9 mouse cellular contexts compared by ENCODE assay signal in genomic region chr9:35017563-35017962, GRCm38 (mm10).
DNase-seq lines count a peak whose midpoint lies in the region; ATAC-seq lines count a peak whose summit lies in the region.
"Had no signal": no experiment of that assay in that cellular context is flagged by ENCODE, and none has a peak within 500 bp of the region (broad histone marks: within the 10 kb centered on the region; RNA-seq: fewer than 3 reads in every experiment).

No protein-coding gene starts in this region.

- no peaks in the 10 kb centered on the region for H3K27me3 ChIP-seq in kidney, embryonic 14.5 days (ENCODE audit: control insufficient read depth, insufficient read depth, low read length)
- H3K27me3 ChIP-seq: Patski had no signal

- no peaks in the 10 kb centered on the region for H3K36me3 ChIP-seq in kidney, embryonic 14.5 days (ENCODE audit: control insufficient read depth, insufficient read depth, low read length)

- H3K9me3 ChIP-seq in kidney, embryonic 14.5 days (ENCODE audit: control insufficient read depth, low read length): no peaks in the 10 kb centered on the region

- peaks cover 5% of the 10 kb centered on the region; the same call in 1 of the 2 replicates for H3K4me1 ChIP-seq in kidney, embryonic 14.5 days (ENCODE audit: control insufficient read depth, insufficient read depth, low read length)

- DNase-seq in kidney, adult 9 months: no peak
- DNase-seq in cerebellum, adult 9-10 months: peak; percentile 50
- DNase-seq in frontal cortex, postnatal 14 days (ENCODE audit: low spot score in 2 of 2): peak; percentile 55 to 70
- DNase-seq in left cerebral cortex, adult 8-10 months (ENCODE audit: low spot score in 2 of 2): peak; percentile 56 to 81
- DNase-seq in retina, postnatal 1 day: peak; percentile 65
- no peak for DNase-seq in ovary, postnatal 36 days (ENCODE audit: low spot score)
- no peak for DNase-seq in T-cell, adult 2 months (ENCODE audit: low spot score)

- peak overlapping the region; percentile 25 for H3K4me2 ChIP-seq in kidney, embryonic 14.5 days (replicated peaks; ENCODE audit: low read depth, low read length)

- no peak overlapping the region for H3K9ac ChIP-seq in kidney, embryonic 14.5 days (ENCODE audit: low read depth, low read length)

- WGBS in kidney, embryonic 14.5 days: 19% methylated on average over 13 of the region's 13 CpGs

- H3K27ac ChIP-seq in kidney, embryonic 14.5 days (ENCODE audit: low read depth, low read length): no peak overlapping the region

- H3K4me3 ChIP-seq in kidney, embryonic 14.5 days (ENCODE audit: low read length): peak overlapping the region; percentile 4; the same call in 1 of the 2 replicates

- peak; percentile 63 for ATAC-seq in kidney, embryonic 14.5 days (ENCODE audit: low FRiP score, low TSS enrichment)
- ATAC-seq: Patski had no signal

Comparison
In these comparisons a context has a peak if more than half of its experiments do, and no peak if none do; other contexts are left out.
1. DNase-seq: peak in cerebellum, adult 9-10 months (single experiment), frontal cortex, postnatal 14 days (2 of 2), left cerebral cortex, adult 8-10 months (2 of 2) and retina, postnatal 1 day (single experiment); none in kidney, adult 9 months (single experiment), ovary, postnatal 36 days (single experiment) and T-cell, adult 2 months (single experiment).